ENCODE assay signal across 12 mouse cellular contexts in genomic region chr2:31473941-31474340, GRCm38 (mm10). TPM values are rescaled to one million over a fixed set of nuclear protein-coding genes. Genes with fewer than 3 reads are reported as not detected.
DNase-seq lines count a peak whose midpoint lies in the region; ATAC-seq and TF ChIP-seq lines count a peak whose summit lies in the region.
"Had no signal": no experiment of that assay in that cellular context is flagged by ENCODE, and none has a peak within 500 bp of the region (broad histone marks: within the 10 kb centered on the region; RNA-seq: fewer than 3 reads in every experiment).

No protein-coding gene starts in this region.

- H3K4me3 ChIP-seq in gastrocnemius, adult 2 months = no peak overlapping the region
- H3K4me3 ChIP-seq in lung, postnatal 0 days (ENCODE audit: low read depth, low read length) = no peak overlapping the region
- no peak overlapping the region for H3K4me3 ChIP-seq in liver, embryonic 14.5 days (ENCODE audit: insufficient read depth in 1 of 2, low read depth in 2 of 2, low read length in 2 of 2)
- H3K4me3 ChIP-seq: heart, embryonic 10.5 days; hindbrain, embryonic 13.5 days; midbrain, embryonic 12.5 days had no signal

- peak; percentile 65 for TF ChIP-seq CTCF in gastrocnemius, adult 2 months (IDR thresholded peaks at IDR 0.05)
- peak; percentile 65 for TF ChIP-seq CTCF in lung, postnatal 0 days (IDR thresholded peaks at IDR 0.05)
- TF ChIP-seq CTCF in liver, embryonic 14.5 days (IDR thresholded peaks at IDR 0.05; ENCODE audit: low read depth) = peak; percentile 79

- intact Hi-C loops in gastrocnemius, adult 2 months (cut with DNase I) = no loop called here

- no peak overlapping the region for H3K9ac ChIP-seq in lung, postnatal 0 days (replicated peaks; ENCODE audit: low read depth)
- no peak overlapping the region for H3K9ac ChIP-seq in liver, embryonic 14.5 days (replicated peaks)
- H3K9ac ChIP-seq: midbrain, embryonic 12.5 days had no signal

- TF ChIP-seq EP300 in lung, postnatal 0 days (IDR thresholded peaks at IDR 0.05) = no peak
- TF ChIP-seq EP300 in liver, embryonic 14.5 days (IDR thresholded peaks at IDR 0.05; ENCODE audit: low read depth) = no peak

- H3K4me2 ChIP-seq in lung, postnatal 0 days (replicated peaks; ENCODE audit: low read depth, low read length) = no peak overlapping the region
- H3K4me2 ChIP-seq in liver, embryonic 14.5 days (ENCODE audit: low read depth) = no peak overlapping the region
- H3K4me2 ChIP-seq: hindbrain, embryonic 13.5 days; midbrain, embryonic 12.5 days had no signal

- H3K4me1 ChIP-seq in lung, postnatal 0 days (ENCODE audit: insufficient read depth, low read depth, low read length) = no peaks in the 10 kb centered on the region; the same call in 1 of the 2 replicates
- no peaks in the 10 kb centered on the region; a peak in 2 of 4 replicates for H3K4me1 ChIP-seq in liver, embryonic 14.5 days (replicated peaks; ENCODE audit: control insufficient read depth in 2 of 2, insufficient read depth in 2 of 2, low read length in 1 of 2)

- DNase-seq in gastrocnemius, adult 2 months = no peak
- DNase-seq in gastrocnemius, postnatal 4 days (ENCODE audit: low spot score in 2 of 2) = no peak
- DNase-seq in lung, postnatal 0 days (ENCODE audit: low spot score) = peak; percentile 8
- no peak for DNase-seq in lung, postnatal 4 days
- peak; percentile 73 for DNase-seq in ES-CJ7 (ENCODE audit: low read depth, low spot score)
- DNase-seq in liver, embryonic 14.5 days (ENCODE audit: low read depth in 3 of 3, low spot score in 3 of 3) = no peak
- DNase-seq: layer of hippocampus, adult 9-11 months had no signal

- H3K36me3 ChIP-seq in lung, postnatal 0 days (ENCODE audit: insufficient read depth, low read length) = 0 out of 2 replicates have a peak, but pooled peaks cover 4% of the 10 kb centered on the region
- no peaks in the 10 kb centered on the region for H3K36me3 ChIP-seq in liver, embryonic 14.5 days (replicated peaks; ENCODE audit: control insufficient read depth, insufficient read depth, low read depth)
- H3K36me3 ChIP-seq: heart, embryonic 10.5 days; hindbrain, embryonic 13.5 days; midbrain, embryonic 12.5 days had no signal

- H3K27ac ChIP-seq in gastrocnemius, adult 2 months = no peak overlapping the region
- no peak overlapping the region for H3K27ac ChIP-seq in lung, postnatal 0 days (ENCODE audit: low read length)
- H3K27ac ChIP-seq in liver, embryonic 14.5 days = no peak overlapping the region
- H3K27ac ChIP-seq: heart, embryonic 10.5 days; midbrain, embryonic 12.5 days had no signal

- H3K27me3 ChIP-seq in lung, postnatal 0 days (replicated peaks; ENCODE audit: insufficient read depth, low read length) = no peaks in the 10 kb centered on the region
- H3K27me3 ChIP-seq in liver, embryonic 14.5 days (ENCODE audit: control insufficient read depth, insufficient read depth, low read length) = no peaks in the 10 kb centered on the region; the same call in 1 of the 2 replicates

- 66% methylated on average over 4 of the region's 4 CpGs for WGBS in lung, postnatal 0 days
- 52% methylated on average over 4 of the region's 4 CpGs for WGBS in liver, embryonic 14.5 days (ENCODE audit: insufficient replicate concordance)

- H3K9me3 ChIP-seq in lung, postnatal 0 days (ENCODE audit: low read length) = no peaks in the 10 kb centered on the region
- H3K9me3 ChIP-seq in liver, embryonic 14.5 days (ENCODE audit: control insufficient read depth, low read length) = no peaks in the 10 kb centered on the region
- H3K9me3 ChIP-seq: heart, embryonic 10.5 days; hindbrain, embryonic 13.5 days; midbrain, embryonic 12.5 days had no signal

- ATAC-seq in lung, postnatal 0 days = no peak
- no peak for ATAC-seq in liver, embryonic 14.5 days (ENCODE audit: insufficient read depth)
- no peak for ATAC-seq in granulocyte monocyte progenitor cell, adult 5-6 weeks (replicated peaks; ENCODE audit: poor library complexity, severe bottlenecking)
- no peak for ATAC-seq in activated CD4-positive, CD25-positive, alpha-beta regulatory T cell, adult 4 months

RNA-seq across cellular contexts. Expression of gene Ass1, which starts 3.9 kb away (rescaled TPM):
- total RNA-seq in gastrocnemius, adult 2 months (2021) = 1 to 10 TPM; 2.6 to 3.9 TPM
- total RNA-seq in gastrocnemius, postnatal 4 days (2021) = 1 to 10 TPM; 2.8 to 4.2 TPM
- 26.0 and 27.0 TPM in 2 replicates for polyA plus RNA-seq in lung, postnatal 0 days (2015; fragmentation: Nextera tagmentation; extraction: Ambion mirVana)
- polyA plus RNA-seq in liver, embryonic 14.5 days (2012; rRNA removed) = 53.3 and 64.7 TPM in 2 replicates
- polyA plus RNA-seq in liver, embryonic 14.5 days (2014; fragmentation: Nextera tagmentation; extraction: Ambion mirVana) = 86.7 and 97.2 TPM in 2 replicates
- total RNA-seq in granulocyte monocyte progenitor cell, adult 5-6 weeks (2014; fragmentation: Nextera tagmentation) = 148 and 162 TPM in 2 replicates
- 115 and 128 TPM in 2 replicates for total RNA-seq in granulocyte monocyte progenitor cell, adult 5-6 weeks (2017)
- 100 to 1,000 TPM; 445 to 470 TPM for polyA plus RNA-seq in activated CD4-positive, CD25-positive, alpha-beta regulatory T cell, adult 4 months (2017; shearing (Covaris generic))

Comparison
In these comparisons a context has a peak if more than half of its experiments do, and no peak if none do; other contexts are left out.
1. DNase-seq: peak in lung, postnatal 0 days (single experiment) and ES-CJ7 (single experiment); none in gastrocnemius, adult 2 months (single experiment), gastrocnemius, postnatal 4 days (0 of 2), lung, postnatal 4 days (0 of 2) and liver, embryonic 14.5 days (0 of 3).
2. RNA of gene Ass1, which starts 3.9 kb away (total RNA-seq): 115 to 162 TPM in granulocyte monocyte progenitor cell, adult 5-6 weeks; 2.8 to 4.2 TPM in gastrocnemius, postnatal 4 days and 2.6 to 3.9 TPM in gastrocnemius, adult 2 months; every median in the first group is over 10 times any median in the second.
3. Peak in every context shown above with its lines, with median percentiles within 50 percentile points of each other: CTCF ChIP-seq.